Mouse (Mus musculus): ENCODE measurements around the gene Mmp2. TPM values are rescaled to one million over a fixed set of nuclear protein-coding genes. Genes with fewer than 3 reads are reported as not detected.
A peak's percentile ranks its signal among the peaks of the same experiment; 100 is the strongest.
"Not testable (repeated sequence)": the region's sequence is repeated elsewhere in the genome, so short reads cannot be mapped to it uniquely, and the experiment has no call there.

The Mmp2 gene
- polyA plus RNA-seq (2016; fragmentation: Nextera tagmentation; extraction: Ambion mirVana): 211 and 218 TPM in 2 replicates

DNA sequence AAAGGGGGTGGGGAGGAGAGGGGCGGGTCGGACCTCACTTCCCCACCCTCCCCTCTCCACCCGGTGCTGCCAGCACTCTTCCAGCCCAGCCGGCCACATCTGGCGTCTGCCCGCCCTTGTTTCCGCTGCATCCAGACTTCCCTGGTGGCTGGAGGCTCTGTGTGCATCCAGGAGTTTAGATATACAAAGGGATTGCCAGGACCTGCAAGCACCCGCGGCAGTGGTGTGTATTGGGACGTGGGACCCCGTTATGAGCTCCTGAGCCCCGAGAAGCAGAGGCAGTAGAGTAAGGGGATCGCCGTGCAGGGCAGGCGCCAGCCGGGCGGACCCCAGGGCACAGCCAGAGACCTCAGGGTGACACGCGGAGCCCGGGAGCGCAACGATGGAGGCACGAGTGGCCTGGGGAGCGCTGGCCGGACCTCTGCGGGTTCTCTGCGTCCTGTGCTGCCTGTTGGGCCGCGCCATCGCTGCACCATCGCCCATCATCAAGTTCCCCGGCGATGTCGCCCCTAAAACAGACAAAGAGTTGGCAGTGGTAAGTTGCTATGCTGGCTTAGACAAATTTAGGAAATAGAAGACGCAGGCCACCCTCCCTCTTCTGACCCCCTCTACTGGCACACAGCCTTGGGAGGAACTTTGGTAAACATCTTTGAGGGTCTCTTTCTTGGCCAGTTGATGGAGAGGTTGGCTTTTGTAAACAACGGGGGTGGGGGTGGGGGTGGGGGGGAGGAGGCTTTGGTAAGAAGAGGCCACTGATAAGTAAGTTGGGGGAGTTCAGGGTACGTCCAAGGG lies at the start of gene Mmp2:
Mmp2 (plus strand) TSS at position 49 of the 792 bp plus-strand sequence.
- H3K4me3 ChIP-seq (replicated peaks): peak within 1 kb of the TSS; percentile 68
- ATAC-seq (ENCODE audit: insufficient number of reproducible peaks, insufficient read depth, low FRiP score, low TSS enrichment, low read depth): peak; percentile 87
- WGBS: under 1% methylated on average over 36 of the region's 37 CpGs
- no peaks in the 10 kb centered on the region for H3K9me3 ChIP-seq
- peak within 1 kb of the TSS; percentile 73 for H3K4me2 ChIP-seq
- peak within 1 kb of the TSS; percentile 95 for H3K27ac ChIP-seq
- peaks cover 3% of the 10 kb centered on the region; the same call in 1 of the 2 replicates for H3K27me3 ChIP-seq
- peaks cover 22% of the 10 kb centered on the region for H3K36me3 ChIP-seq
- peak within 1 kb of the TSS; percentile 86 for H3K9ac ChIP-seq (replicated peaks)
- H3K4me1 ChIP-seq (replicated peaks): peaks cover 27% of the 10 kb centered on the region

DNA sequence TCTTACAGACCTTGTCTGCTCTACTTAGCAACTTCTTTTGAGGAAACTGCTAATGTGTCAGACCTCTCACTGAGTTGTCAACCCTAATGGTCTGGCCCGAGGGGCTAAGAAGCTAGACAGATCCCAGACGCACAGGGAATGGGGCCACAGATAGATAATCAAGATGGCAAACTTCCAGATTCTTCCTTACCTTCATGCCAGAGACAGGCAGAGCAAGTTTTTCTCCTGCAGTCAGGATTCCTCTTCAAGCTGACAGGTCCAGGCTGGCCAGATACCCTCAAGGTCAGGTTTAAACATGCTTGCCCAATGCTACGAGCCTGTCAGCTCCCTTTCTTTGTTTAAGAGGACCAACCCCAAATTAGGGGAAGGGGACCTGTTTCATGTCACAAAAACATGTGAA lies 46.1 kb upstream of the Mmp2 start:
- no peaks in the 10 kb centered on the region; the same call in 1 of the 2 replicates for H3K27me3 ChIP-seq
- H3K4me1 ChIP-seq (replicated peaks): peaks cover 7% of the 10 kb centered on the region; the same call in 1 of the 2 replicates
- no peak overlapping the region for H3K4me3 ChIP-seq (replicated peaks)
- H3K9me3 ChIP-seq: 0 out of 2 replicates have a peak, but pooled peaks cover 4% of the 10 kb centered on the region
- ATAC-seq (ENCODE audit: insufficient number of reproducible peaks, insufficient read depth, low FRiP score, low TSS enrichment, low read depth): no peak
- H3K27ac ChIP-seq: no peak overlapping the region
- 43% methylated on average over 3 of the region's 3 CpGs for WGBS
- H3K4me2 ChIP-seq: no peak overlapping the region
- no peaks in the 10 kb centered on the region for H3K36me3 ChIP-seq
- no peak overlapping the region for H3K9ac ChIP-seq (replicated peaks)

DNA sequence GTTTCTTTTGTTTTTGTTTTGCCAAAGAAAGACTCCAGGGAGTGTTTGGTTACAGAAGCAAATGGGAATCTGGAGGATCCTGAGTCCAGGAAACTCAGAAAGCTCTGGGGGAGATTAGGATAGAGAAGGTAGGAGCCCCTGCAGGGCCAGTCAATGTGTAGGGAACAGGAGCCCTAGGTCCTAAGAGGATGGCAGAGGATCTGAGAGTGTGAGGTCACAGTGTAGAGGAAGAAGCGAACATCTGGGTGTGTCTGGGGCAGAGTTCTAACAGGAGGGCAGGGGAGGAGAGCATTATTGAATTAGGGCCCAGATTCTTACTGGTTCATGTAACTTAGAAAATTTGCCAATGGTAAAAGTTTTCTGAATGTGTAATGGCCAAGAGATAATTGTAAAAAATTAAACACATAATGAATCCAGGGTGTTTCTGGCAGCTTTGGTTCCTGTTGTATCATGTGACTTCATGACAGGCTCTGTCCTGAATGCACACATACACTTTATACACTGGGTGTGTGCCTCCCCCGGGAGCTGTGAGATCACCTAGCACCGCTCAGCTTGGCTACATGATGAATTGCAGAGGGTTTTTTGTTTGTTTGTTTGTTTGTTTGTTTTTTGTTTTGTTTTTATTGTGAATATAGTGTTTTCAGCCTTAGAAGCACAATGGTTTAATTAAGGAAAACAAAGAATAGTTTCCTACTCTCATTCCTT lies 43.0 kb upstream of the Mmp2 start:
- ATAC-seq (ENCODE audit: insufficient number of reproducible peaks, insufficient read depth, low FRiP score, low TSS enrichment, low read depth): no peak
- Histone ChIP-seq H3K4me2 (no peak overlapping the region), H3K4me3 (replicated peaks) (no peak overlapping the region), H3K9me3 (peaks cover 9% of the 10 kb centered on the region; the same call in 1 of the 2 replicates), H3K36me3 (no peaks in the 10 kb centered on the region), H3K4me1 (replicated peaks) (no peaks in the 10 kb centered on the region), H3K27ac (no peak overlapping the region), H3K27me3 (no peaks in the 10 kb centered on the region; the same call in 1 of the 2 replicates), H3K9ac (replicated peaks) (no peak overlapping the region)
- 73% methylated on average over 3 of the region's 3 CpGs for WGBS

DNA sequence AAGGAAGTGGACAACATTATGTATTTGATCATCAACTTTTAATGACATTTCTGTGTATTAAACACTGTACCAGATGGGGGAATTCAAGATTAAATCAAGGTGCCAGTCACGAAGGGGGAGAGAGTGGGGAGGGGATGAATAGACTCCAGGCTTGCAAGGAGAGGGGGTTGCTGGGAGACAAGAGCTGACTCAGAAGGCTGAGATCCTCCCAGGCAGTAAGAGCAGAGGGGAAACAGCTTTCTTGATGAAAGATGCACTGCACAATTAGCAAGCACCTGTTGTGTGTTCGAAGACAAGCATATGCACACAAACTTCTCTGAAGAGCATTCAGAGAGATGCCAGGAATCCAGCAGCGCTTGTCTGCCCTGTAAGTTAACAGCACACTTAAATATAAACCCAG lies 36.3 kb upstream of the Mmp2 start:
- Histone ChIP-seq H3K4me3 (replicated peaks) (no peak overlapping the region), H3K9me3 (peaks cover 6% of the 10 kb centered on the region; the same call in 1 of the 2 replicates), H3K9ac (replicated peaks) (no peak overlapping the region), H3K4me1 (replicated peaks) (0 out of 2 replicates have a peak, but pooled peaks cover 5% of the 10 kb centered on the region), H3K27ac (no peak overlapping the region), H3K36me3 (no peaks in the 10 kb centered on the region), H3K27me3 (no peaks in the 10 kb centered on the region), H3K4me2 (no peak overlapping the region)
- WGBS: 66% methylated on average over 3 of the region's 3 CpGs
- ATAC-seq (ENCODE audit: insufficient number of reproducible peaks, insufficient read depth, low FRiP score, low TSS enrichment, low read depth): no peak

DNA sequence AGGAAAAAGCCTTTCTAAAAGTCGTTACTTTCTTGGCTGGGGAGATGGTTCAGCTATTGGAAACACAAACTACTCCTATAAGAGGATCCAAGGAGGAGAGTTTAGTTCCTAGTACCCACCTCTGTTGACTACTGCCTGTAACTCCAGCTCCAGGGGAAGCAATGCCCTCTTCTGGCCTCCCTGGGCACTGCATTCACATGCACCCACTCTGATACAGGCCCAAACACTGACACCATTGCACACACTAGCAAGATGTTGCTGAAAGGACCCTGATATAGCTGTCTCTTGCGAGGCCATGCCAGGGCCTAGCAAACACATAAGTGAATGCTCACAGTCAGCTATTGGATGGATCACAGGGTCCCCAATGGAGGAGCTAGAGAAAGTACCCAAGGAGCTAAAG lies 35.1 kb upstream of the Mmp2 start:
- not testable (repeated sequence) for H3K9ac ChIP-seq (replicated peaks); H3K4me1 ChIP-seq (replicated peaks); H3K4me2 ChIP-seq; ATAC-seq (ENCODE audit: insufficient number of reproducible peaks, insufficient read depth, low FRiP score, low TSS enrichment, low read depth); H3K4me3 ChIP-seq (replicated peaks); H3K27me3 ChIP-seq; H3K9me3 ChIP-seq; H3K27ac ChIP-seq; H3K36me3 ChIP-seq
- 85% methylated on average over 2 of the region's 2 CpGs for WGBS

DNA sequence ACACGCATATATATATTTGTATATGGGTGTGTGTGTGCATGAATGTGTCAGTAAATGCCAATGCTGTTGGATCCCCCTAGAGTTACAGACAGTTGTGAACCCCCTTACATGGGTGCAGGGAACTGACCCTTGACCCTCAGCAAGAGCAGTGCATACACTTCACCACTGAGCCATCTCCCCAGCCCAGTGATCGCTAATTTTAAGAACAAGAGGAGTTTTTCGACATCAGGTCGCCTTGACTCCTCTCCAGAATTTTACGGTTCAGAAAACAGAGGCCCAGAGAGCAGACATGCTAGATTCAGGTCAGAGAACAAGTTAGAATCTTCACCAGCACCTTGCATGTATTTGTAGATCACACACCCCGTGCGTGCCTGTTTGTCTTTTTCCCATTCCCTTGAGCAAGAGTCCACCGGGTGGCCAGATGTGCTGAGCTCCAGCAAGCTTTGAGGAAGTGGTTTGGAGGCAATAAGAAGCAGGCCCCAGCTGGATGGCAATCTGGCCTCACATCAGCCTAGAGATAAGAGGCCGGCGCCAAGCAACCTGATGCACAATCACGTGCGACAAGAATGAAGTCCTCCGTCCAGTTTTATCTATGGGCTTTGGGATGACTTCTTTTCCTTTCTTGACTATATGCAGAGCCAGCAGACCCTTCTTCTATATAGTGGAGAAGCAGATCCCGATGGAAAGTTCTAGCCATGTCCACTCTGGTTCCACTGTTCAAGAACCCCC lies 33.1 kb upstream of the Mmp2 start:
- WGBS: 68% methylated on average over 14 of the region's 14 CpGs
- Histone ChIP-seq H3K9ac (replicated peaks) (no peak overlapping the region), H3K27ac (no peak overlapping the region), H3K4me1 (replicated peaks) (peaks cover 18% of the 10 kb centered on the region), H3K36me3 (no peaks in the 10 kb centered on the region), H3K9me3 (no peaks in the 10 kb centered on the region), H3K4me2 (no peak overlapping the region), H3K4me3 (replicated peaks) (no peak overlapping the region), H3K27me3 (no peaks in the 10 kb centered on the region)
- no peak for ATAC-seq (ENCODE audit: insufficient number of reproducible peaks, insufficient read depth, low FRiP score, low TSS enrichment, low read depth)

DNA sequence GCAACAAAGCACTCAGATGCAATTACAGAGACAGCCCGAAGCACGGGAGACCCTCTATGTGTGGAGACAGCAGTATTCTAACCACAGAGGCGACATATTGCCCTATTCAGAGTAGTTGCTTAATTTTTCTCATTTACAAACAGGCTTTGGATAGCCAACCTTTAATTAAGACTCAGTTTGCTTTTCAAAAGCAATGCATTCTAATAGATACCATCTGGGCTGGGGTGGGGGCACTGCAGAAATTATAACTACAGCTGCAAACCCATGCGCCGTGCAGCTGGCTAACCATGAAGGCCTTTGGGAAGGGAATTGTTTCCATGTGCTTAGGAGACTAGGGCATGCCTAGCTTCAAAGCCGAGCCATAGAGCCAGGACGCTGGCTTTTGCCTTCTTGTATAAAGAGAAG lies 29.6 kb upstream of the Mmp2 start:
- WGBS: 16% methylated on average over 7 of the region's 7 CpGs
- 0 out of 2 replicates have a peak overlapping the region, but pooled peaks have one; percentile 36 for H3K27ac ChIP-seq
- H3K4me2 ChIP-seq: no peak overlapping the region
- ATAC-seq (ENCODE audit: insufficient number of reproducible peaks, insufficient read depth, low FRiP score, low TSS enrichment, low read depth): no peak
- H3K4me3 ChIP-seq (replicated peaks): no peak overlapping the region
- H3K9ac ChIP-seq (replicated peaks): no peak overlapping the region
- no peaks in the 10 kb centered on the region for H3K27me3 ChIP-seq
- no peaks in the 10 kb centered on the region for H3K9me3 ChIP-seq
- H3K36me3 ChIP-seq: no peaks in the 10 kb centered on the region
- peaks cover 13% of the 10 kb centered on the region for H3K4me1 ChIP-seq (replicated peaks)

DNA sequence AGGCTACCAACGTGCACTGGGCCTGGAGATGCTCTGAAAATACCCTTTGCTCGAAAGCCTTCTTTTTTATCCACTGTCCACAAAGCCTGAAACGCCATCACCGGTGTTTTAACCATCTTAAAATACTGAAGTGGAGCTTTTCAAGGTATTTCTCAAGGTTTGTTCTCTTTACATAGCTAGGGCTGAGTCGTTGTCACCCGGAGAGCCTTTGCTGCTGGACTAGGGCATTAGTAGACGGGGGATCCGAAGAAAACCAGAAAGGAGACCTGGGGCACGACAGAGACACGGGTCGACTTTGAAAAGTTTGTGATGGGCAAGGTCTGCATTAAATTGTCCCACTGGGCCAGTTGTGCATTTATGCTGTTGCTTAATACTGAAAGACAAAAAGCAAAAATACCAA lies 27.7 kb upstream of the Mmp2 start:
- WGBS: 85% methylated on average over 11 of the region's 11 CpGs
- ATAC-seq (ENCODE audit: insufficient number of reproducible peaks, insufficient read depth, low FRiP score, low TSS enrichment, low read depth): no peak
- no peaks in the 10 kb centered on the region for H3K9me3 ChIP-seq
- H3K4me3 ChIP-seq (replicated peaks): no peak overlapping the region
- no peak overlapping the region for H3K27ac ChIP-seq
- no peak overlapping the region for H3K4me2 ChIP-seq
- H3K36me3 ChIP-seq: no peaks in the 10 kb centered on the region
- no peak overlapping the region for H3K9ac ChIP-seq (replicated peaks)
- no peaks in the 10 kb centered on the region for H3K27me3 ChIP-seq
- peaks cover 13% of the 10 kb centered on the region for H3K4me1 ChIP-seq (replicated peaks)

DNA sequence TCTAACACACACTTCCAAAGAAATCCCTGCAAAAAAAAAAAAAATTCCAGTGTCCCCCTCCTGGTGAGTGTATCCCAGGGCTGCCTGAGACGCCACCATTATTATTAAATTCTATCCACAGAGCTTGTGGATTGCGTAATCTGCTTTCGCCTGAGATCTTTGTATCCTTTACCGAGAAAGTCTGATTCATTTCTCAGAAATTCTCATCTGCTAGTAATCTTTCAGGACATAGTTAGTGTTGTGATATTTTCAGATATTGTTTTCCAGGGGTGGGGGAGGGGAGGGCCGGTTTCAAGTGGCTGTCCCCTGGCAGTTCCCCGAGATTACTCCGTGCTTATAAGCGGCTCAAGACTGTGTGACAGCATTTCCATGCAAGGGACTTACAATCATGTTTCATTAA lies 25.9 kb upstream of the Mmp2 start:
- Histone ChIP-seq H3K9me3 (no peaks in the 10 kb centered on the region), H3K4me2 (no peak overlapping the region), H3K36me3 (no peaks in the 10 kb centered on the region), H3K4me1 (replicated peaks) (peaks cover 13% of the 10 kb centered on the region), H3K27ac (no peak overlapping the region), H3K9ac (replicated peaks) (no peak overlapping the region), H3K27me3 (no peaks in the 10 kb centered on the region), H3K4me3 (replicated peaks) (no peak overlapping the region)
- no peak for ATAC-seq (ENCODE audit: insufficient number of reproducible peaks, insufficient read depth, low FRiP score, low TSS enrichment, low read depth)
- WGBS: 59% methylated on average over 8 of the region's 8 CpGs

DNA sequence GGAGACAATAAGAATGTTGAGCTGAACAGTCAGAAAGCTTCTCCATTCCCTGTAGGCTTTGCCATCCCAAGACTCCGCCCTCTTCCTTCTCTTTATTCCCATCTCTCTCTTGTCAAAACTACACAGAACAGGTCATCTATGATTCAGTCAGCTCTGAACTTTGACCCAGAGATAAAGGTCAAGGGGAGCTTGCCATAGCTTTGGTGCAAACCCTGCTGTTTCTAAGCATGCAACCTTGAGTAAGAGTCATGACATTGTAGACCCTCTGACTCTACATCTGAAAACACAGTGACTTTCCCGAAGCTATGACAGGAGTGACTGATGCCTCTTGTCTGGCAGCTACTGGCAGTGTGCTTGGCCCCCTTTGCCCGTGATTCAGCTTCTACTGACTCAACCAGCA lies 24.5 kb upstream of the Mmp2 start:
- no peak for ATAC-seq (ENCODE audit: insufficient number of reproducible peaks, insufficient read depth, low FRiP score, low TSS enrichment, low read depth)
- no peaks in the 10 kb centered on the region for H3K9me3 ChIP-seq
- no peaks in the 10 kb centered on the region for H3K36me3 ChIP-seq
- 82% methylated on average over 3 of the region's 3 CpGs for WGBS
- H3K4me3 ChIP-seq (replicated peaks): no peak overlapping the region
- H3K27ac ChIP-seq: no peak overlapping the region
- no peak overlapping the region for H3K9ac ChIP-seq (replicated peaks)
- no peaks in the 10 kb centered on the region for H3K27me3 ChIP-seq
- H3K4me2 ChIP-seq: no peak overlapping the region
- H3K4me1 ChIP-seq (replicated peaks): peaks cover 9% of the 10 kb centered on the region

DNA sequence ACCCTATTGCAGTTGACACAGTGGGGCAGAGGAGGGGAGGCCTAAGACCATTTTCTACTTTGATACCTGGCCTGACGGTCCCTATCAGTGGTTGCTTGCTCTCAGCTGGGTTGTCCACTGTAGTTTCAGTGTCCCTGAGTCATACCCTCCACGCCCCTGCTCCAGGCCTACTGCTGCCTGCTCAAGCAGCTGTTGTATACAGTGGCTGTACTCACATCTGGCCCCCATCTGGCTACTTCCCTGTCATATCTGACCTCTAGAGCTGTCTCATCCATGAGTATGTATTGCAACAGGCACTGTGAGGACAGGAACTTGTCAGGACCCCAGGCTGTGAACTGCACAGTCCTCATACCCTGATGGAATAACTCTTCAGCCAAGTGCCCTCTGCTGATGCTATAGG lies 14.3 kb upstream of the Mmp2 start:
- Histone ChIP-seq H3K4me2 (no peak overlapping the region), H3K27me3 (peaks cover 5% of the 10 kb centered on the region; the same call in 1 of the 2 replicates), H3K9ac (replicated peaks) (no peak overlapping the region), H3K4me3 (replicated peaks) (no peak overlapping the region), H3K36me3 (no peaks in the 10 kb centered on the region), H3K27ac (no peak overlapping the region), H3K9me3 (no peaks in the 10 kb centered on the region), H3K4me1 (replicated peaks) (no peaks in the 10 kb centered on the region)
- WGBS: 75% methylated on average over 2 of the region's 2 CpGs
- no peak for ATAC-seq (ENCODE audit: insufficient number of reproducible peaks, insufficient read depth, low FRiP score, low TSS enrichment, low read depth)

Data from limb, embryonic 12.5 days (tissue).